Mouse (Mus musculus): ENCODE data around the gene Ddx47.
A peak's percentile ranks its signal among the peaks of the same experiment; 100 is the strongest.

Gene Ddx47

DNA sequence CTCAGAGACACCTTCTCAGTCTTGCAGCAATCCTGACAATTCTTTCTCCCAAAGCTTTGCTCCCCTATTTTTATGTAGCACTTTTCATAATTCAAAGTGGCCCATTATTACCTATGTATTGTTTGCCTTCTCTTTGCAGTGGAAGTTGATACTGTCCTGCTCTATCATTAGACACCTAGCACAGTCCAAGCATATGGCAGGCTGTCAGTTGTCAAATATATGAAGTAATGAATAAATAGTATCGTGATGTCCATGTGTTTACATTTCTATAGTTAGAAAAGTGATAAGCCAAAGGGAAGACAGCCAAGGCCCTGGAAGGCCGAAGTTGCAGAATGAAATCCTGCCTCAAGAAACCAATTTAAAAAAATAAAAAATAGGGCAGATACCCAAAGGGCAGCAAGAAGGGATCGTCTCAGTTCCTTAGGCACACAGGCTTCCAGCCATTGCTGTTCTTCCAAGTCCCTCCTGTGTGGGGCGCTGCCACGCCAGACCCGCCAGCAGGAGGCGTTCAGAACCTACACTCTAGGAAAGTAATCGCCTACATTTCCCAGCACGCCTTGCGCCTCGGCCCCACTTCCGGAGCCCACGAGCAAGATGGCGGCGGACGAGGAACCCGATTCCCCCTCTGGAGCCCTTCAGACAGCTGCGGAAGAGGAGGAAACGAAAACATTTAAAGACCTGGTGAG, at the start of gene Ddx47:
TSS of gene Ddx47 (plus strand) at position 565 of the 686 bp plus-strand sequence.
- DNase-seq, result peak; percentile 95 to 98

DNA sequence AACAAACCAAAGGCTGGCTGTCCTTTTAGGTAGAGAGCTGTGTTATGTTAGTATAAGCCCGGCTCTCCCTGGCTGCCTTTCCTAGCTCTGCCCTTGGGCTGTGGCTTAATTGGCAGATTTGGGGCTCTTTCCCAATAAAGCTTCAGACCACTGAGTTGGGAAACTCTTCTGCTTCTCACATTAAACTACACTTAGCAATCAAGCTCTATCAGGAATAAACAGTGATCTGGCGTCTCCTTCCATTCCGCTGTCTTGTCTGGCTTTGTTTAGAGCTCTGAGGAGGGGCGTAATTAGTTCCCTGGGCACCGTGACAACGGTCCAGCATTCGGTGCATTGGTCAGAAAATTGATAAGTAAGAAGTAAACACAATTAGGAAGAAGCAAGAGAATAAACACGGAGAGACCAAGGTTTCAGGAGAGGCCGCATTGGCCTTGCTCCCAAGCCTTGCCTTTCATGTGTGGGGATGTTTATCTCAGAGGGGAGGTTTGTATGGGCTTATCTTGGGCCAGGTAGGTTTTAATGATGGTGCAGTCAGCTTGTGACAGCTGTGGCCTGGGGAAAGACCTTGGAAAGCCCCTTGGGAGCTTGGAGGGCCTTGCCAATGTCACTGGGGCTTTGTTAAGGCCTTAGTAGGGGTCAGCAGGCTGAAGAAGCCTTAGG, 49.4 kb upstream of the Ddx47 start:
- no peak for DNase-seq

DNA sequence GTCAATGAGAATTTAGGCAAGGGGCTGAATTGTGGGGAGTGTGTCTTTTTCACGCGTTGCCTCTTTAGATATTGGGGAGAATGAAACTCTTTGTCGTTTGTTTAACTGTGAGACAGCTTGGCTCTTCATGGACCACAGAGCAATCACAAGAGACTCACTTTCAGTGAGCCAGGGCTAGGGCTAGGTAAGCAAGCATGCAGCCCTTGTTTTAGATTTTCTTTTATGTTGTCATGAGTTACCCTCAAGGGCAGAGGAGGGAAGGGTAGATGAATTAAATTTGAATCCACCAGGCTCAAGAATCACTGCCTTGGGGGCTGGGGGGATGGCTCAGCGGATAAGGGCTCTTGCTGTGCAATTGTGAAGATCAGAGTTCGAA, 48.9 kb upstream of the Ddx47 start:
- no peak for DNase-seq

DNA sequence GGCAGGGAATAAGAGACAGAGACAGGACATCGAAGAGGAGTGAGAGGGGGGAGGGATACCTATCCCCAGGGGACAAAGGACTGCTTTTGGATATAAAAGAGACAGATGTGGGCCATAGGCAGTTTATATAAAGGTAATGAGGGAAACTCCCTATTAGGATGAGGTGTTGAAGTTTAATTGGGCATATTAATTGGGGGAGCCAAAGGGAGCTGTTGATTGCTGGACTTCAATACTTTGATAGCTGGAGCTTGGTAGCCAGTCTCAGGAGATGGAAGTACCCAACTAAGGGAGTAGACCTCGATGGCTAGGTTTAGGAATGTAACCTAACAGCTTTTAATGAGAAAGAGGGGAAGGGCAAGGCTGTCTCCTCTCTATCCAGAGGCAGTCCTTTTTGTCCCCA, 47.5 kb upstream of the Ddx47 start:
- DNase-seq, result no peak

DNA sequence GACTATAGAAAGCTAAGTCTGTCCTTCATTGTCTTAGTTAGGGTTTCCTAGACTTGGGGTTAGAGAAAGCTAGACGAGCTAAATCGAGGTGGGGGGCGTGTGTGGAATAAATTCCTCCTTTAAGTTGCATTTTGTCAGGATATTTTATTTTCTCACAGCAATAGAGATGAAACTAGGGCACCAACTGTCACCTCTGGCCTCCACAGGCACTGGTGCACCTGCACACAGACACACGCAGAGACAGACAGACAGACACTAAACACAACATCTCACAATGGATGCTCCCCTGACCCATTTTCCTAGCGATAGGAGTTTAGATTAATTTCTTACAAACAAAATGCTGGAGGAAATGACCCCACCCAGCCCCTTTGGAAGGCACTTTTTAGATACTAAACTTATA, 44.7 kb upstream of the Ddx47 start:
- DNase-seq, result no peak

DNA sequence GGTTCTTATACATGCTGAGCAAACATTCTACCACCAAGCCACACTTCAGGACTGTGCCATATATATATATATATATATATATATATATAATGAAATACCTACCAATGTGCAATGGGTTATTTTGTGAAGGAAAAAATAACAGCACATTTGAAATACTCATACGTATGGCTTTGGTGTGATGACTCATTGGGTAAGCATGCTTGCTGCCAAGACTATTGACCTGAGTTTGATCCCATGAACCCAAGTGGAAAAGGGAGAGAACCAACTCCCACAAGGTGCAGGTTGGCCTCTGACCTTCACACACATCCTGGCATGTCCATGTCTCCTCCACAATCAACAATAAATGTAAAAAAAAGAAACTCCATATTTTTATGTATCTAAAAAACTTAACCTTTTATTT, 43.1 kb upstream of the Ddx47 start:
- DNase-seq, result no peak

DNA sequence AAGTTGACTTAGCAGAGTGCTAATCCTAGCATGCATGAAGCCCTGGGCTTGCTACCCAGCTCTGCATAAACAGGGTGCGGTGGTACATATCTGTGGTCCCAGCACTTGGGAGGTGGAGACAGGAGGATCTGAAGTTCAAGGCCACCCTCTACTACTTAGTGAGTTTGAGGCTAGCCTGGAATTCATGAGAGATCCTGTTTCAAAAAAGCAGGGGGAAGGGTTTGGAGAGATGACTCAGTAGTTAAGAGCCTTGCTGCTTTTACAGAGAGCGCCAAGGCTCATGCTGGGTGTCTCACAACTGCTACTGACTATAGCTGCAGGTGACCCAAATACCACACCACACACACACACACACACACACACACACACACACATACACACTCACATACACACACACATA, 41.9 kb upstream of the Ddx47 start:
- DNase-seq, result no peak

DNA sequence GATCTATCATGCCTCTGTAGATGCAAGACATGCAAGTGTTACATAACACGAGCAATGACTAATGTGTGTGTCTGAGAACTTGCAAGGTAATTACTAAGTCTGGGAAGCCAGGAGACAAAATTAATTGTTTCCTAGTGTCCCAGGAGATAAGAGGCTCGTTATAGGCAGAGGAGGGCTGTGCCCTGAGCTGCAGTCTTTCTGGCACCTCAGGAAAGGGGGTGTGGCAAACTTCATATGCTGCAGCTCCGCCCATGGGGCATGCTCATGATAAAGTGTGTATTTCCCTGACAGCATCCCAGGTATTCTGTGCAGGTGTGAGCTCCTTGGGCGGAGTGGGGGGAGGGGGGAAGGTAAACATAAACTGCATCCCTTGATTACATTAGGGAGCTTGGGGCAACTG, 39.3 kb upstream of the Ddx47 start:
- no peak for DNase-seq

DNA sequence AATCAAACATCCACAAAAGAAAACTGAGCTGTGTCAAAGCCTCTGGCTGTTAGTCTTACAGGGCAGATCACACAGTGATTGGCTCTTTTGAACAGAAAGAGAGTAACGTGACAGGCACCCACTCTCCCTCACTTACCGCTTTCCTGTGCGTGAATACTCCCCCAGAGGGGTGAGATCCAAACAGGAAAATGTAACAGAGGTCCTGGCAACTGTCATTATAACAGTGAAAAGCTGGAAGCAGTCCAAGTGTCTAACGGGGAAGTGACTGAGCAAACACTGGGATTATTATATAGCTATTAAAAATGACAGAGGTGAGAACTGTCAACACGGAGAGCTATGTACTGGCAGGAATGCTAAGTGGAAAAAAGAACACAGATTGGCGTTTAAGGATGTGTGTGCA, 34.8 kb upstream of the Ddx47 start:
- DNase-seq, result no peak

DNA sequence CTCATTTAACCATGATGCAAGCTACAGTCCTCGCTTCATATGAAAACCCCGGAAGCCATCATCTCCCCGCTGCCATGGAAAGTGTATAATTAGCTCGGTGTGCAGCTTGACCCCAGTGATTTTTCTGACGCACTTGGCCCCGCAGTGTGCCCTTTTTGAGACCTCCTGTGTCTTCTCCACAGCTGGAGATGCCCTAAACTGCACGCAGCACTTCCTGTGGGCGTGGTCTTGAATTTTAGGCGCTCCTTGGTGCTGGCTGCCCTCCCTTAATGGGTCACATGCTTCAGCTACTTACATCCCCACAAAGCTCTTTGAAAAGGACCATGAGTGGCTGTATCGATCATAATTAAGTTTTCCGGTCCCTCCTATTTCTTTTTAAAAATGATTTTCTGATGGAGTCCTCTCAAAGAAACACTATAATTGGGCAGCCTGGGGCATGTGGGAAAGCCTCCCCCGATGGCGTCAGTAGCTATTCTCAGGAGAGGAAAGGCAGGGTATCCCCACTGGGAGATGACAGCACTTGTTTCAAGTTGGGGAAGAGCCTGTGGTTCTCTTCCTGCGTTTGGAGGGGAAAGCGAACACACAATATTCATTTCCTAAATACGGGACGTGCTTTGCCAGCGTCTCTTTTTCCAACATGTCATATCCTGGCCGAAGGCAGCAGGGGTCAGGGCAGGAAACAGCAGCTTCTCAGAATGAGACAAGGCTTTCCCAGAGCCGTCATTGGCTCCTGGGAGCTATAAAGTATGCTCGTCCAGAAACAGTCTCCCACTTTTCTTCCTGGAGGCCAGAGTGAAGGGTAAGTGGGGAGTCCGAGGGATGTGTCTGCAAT, 30.0 kb upstream of the Ddx47 start, which contains the start of gene Apold1:
TSS of gene Apold1 (plus strand) at position 488 of the 832 bp plus-strand sequence.
- peak; percentile 60 to 81 for DNase-seq

DNA sequence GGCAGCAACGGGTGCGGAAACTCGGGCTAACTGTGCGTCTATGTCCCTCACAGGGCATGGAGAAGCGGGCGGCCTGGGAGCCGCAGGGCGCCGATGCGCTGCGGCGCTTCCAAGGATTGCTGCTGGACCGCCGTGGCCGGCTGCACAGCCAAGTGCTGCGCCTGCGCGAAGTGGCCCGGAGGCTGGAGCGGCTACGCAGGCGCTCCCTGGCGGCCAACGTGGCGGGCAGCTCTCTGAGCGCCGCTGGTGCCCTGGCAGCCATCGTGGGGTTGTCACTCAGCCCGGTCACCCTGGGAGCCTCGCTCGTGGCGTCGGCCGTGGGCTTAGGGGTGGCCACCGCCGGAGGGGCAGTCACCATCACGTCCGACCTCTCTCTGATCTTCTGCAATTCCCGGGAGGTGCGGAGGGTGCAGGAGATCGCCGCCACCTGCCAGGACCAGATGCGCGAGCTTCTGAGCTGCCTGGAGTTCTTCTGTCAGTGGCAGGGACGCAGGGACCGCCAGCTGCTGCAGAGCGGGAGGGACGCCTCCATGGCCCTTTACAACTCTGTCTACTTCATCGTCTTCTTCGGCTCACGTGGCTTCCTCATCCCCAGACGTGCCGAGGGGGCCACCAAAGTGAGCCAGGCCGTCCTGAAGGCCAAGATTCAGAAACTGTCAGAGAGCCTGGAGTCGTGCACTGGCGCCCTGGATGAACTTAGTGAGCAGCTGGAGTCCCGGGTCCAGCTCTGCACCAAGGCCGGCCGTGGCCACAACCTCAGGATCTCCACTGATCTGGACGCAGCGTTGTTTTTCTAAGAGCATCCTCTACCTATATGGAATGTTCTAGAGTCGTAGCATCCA, 27.7 kb upstream of the Ddx47 start:
- peak; percentile 92 to 98 for DNase-seq

DNA sequence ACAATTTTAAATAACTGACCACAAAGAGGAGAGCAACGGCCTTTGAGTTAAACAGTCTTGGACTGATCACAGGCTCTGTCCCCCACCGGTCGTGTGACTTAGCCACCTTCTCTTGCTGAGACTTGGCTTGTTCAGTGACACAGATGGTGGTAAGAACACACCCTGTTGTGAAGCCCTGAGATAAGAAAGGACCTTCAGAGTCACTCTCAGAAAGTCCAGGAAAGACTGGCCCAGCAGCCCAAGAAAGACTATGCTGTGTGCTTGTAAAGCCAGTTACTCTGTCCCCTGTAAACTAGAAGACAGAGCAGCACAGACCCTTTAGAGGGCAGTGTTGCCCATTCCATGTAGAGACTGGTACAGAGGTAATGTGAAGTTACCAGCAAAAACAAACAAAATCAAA, 26.7 kb upstream of the Ddx47 start:
- DNase-seq, result peak; percentile 28 to 56

DNA sequence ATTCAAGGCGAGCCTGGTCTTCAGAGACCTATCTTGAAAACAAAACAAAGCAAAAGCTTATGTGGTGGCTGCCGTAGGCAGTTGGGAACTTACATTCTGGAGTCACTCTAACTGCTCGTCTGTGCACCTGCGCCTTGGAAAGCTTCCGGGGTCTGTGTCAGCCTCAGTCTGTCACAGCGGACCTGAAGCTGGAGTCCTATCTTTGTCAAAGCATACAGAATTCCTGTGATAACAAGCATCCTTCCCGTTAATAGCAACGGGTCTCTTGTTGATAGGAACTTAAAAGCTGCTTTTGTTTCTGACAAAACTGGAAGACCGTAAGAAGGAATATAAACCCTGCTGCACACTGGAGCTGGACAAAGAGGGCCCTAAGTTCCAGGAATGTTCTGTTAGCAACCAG, 23.0 kb upstream of the Ddx47 start:
- no peak for DNase-seq

DNA sequence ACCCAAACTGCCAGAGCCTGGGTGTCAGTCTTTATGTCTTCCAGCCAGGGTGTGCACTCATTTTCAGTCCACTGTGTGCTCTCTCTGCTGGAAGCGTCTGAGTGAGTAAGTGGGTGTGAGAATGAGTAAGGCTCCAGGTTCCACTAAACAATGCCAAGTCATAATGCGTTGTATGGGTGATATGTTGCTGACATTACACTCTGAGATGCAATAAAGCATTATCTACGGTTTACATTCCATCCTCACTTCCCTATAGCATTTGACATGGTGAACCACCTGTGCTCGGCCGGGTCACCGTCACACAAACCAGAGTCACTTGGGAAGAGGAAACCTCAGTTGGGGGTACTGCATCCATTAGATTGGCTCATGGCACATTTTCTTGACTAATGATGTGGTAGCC, 20.7 kb upstream of the Ddx47 start:
- no peak for DNase-seq

DNA sequence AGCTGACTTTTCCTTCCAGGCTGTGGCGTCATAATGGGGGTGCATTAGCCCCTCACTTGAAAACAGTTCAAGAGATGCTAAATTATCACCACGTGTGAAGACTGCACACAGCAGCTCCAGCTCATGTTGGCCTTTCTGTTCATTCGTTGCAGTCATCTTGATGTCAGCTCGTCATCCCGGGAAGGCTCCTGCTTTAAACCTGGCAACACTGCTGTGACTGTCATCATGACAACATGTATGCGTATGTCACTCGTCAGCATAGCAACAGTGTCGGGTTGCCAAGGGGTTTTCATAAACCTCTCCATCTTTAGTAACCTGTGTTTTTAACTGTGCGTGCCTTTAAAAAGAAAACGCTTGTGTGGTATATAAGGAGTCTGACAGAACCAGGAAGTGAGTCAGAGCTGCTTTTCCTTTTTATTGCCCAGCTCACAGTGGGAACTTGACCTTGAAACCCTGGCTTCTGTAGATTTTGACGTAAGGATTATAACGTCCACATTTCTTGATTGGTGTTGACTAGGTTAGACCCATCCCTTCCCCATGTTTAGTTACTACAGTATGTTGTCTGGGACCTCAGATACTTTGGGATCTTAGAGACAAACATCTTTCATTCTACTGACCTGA, 17.3 kb upstream of the Ddx47 start:
- no peak for DNase-seq

DNA sequence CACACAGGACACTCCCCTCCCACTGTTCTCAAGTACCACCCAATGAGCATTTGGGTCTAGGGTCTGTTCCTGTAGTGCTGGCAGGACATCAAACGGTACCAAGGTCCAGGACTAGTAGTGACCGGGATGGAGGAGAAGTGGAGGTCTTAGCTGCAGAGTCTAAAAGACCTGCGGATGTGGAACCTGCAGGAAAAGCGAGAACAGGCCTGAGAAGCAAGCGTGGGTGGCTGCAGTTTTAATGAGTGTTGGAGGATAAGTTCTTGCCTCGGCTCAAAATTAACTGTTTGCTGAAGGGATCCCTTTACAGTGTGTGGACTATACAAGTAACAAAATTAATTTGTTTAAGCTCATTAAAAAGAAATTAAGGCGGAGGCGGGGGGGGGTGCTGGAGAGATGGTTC, 16.4 kb upstream of the Ddx47 start:
- no peak for DNase-seq

DNA sequence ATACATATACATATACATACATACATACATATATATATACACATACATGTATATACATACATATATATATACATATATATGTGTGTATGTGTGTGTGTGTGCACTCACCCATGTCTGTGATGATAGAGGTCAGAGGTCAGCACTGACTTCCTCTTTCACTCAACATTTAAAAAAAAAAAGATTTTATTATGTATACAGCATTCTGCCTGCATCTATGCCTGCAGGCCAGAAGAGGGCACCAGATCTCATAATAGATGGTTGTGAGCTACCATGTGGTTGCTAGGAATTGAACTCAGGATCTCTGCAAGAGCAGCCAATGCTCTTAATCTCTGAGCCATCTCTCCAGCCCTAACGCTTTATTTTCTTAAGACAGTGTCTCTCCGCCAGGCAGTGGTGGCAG, 14.5 kb upstream of the Ddx47 start:
- no peak for DNase-seq

DNA sequence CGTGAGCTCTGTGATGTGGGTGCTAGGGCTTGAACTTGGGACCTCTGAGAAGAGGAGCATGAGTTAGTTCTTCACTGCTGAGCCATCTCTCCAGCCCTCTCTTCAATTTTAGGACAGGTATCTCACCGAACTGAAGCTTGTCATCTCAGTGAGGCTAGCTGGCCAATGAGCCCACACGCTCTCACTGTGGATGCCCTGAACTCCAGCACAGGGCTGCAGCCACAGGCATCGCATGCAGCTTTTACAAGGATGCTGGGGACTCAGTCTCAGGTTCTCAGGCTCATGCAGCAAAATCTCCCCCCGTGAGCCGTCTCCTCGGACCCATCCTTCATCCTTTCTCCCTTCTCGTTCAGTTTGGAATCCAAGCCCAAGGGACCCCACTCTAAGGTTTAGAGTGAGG, 13.3 kb upstream of the Ddx47 start:
- DNase-seq, result no peak

DNA sequence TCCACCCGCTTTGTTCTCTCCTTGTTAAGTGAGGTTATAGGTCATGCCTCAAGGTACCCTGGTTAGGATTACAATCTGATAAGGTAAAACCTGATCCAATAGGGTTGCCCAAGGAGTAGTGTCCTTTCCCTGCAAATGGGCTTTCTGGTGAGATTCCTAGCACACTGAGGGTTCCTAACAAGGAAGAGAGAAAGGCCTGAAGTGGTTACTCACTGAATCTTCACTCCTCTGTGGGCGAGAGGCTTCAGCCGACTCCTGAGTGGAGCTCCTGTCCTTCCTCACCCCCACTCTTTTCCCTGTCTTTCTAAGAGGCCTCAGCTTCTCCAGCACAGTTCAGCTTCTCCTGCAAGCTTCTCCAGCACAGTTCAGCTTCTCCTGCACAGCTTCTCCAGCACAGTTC, 12.6 kb upstream of the Ddx47 start:
- no peak for DNase-seq

DNA sequence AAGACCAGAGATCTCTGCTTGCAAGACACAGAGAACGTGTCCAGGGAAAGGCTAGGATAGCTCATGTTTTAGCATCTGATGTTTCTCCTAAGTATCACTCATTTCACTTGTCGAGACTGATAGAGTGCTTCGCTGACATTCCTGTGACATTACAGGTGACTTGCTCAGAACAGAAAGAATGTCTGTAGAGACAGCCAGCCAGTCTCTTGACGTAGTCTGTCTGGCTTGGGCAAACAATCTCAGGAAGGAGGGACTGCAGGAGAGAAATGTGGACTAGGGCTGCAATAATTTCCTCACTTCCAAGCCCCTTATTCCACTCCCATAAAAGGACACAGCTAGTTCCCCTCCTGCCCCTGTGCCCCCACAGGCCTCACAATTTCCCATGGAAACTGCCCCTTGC, 11.1 kb upstream of the Ddx47 start:
- DNase-seq, result no peak

DNA sequence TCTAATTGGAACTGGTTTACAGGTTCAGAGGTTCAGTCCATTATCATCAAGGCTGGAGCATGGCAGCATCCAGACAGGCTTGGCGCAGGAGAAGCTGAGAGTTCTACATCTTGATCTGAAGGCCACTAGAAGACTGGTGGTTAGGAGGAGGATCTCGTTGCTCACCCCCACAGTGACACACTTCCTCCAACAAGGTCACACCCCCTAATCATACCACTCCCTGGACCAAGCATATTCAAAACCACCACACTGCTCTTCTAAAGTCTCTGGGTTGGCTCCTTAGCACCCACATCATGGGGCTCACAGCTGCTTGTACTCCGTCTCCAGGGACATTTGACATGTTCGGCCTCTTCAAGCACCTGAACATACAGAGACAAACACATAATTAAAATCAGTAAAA, 9.4 kb upstream of the Ddx47 start:
- no peak for DNase-seq

DNA sequence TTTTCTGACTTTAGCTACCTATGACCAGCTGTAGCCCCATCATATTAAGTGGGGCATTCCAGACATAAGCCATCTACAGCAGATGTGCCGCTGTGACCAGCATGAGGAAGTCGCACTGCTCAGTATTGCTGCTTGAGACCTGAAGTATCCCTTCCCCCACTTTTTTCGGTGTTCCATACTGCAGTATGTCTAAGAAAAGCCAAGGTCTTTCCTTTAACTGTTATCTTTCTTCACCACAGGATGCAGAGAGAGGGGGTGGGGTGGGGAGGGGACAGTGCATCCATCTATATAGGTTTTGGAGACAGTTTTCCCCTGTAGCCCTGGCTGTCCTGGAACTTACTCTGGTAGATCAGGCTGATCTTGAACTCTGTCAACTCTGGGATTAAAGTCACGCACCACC, 5.0 kb upstream of the Ddx47 start:
- no peak for DNase-seq

DNA sequence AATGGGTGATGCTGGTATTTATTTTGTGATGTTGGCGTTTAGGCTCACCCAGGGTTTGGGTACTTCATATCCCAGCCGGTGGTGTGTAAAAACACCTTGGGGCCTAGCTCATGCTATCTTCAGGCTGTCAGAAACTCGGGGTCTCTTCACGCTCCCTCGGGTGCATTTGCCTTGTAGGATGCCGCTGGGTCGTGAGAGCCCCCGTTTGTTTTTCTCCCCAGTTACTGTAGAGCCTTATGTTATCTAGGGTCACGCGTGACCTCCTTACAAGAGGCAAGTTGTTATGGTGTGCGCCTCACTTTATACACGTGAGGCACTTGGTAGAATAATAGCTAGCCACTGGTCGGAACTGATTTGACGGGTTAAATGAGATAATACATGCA, 313 bp downstream of the Ddx47 start:
- peak in 1 of 2 experiments; percentile 3 for DNase-seq

Data from kidney, postnatal 36 days (tissue).